Mouse (Mus musculus) B cell, adult (primary cell): ENCODE results near the gene Ifi27l2a. TPM values are rescaled to one million over a fixed set of nuclear protein-coding genes. Genes with fewer than 3 reads are reported as not detected.

Experiments used
- total RNA-seq: library from RNA; stranded (reverse); gene quantifications from 4 replicates; pipeline ENCODE4 v1.2.4, GENCODE M21; 2023; ENCODE audit not compliant: inconsistent age

Ifi27l2a gene
- total RNA-seq = 158 to 357 TPM (median 229 TPM) in 4 replicates

DNA sequence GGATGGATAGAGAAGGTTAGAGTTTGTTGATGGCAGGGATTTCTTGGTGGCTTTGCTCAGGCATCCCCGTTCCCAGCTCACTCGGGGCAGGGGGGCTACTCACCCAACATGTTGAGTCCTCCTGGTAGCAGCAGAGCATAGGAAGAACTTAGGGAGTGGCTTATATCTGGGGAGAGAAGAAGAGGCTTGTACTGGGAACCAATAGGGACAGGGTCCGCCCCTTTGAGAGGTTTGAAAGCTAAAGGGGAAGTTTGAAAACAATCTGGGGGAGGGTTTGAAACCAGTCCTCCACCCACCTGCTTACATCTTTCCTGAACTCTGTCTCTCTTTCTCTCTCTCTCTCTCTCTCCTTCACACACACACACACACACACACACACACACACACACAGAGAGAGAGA lies at the start of gene Ifi27l2a:
Ifi27l2a (minus strand) TSS at position 157 of the 400 bp plus-strand sequence.

DNA sequence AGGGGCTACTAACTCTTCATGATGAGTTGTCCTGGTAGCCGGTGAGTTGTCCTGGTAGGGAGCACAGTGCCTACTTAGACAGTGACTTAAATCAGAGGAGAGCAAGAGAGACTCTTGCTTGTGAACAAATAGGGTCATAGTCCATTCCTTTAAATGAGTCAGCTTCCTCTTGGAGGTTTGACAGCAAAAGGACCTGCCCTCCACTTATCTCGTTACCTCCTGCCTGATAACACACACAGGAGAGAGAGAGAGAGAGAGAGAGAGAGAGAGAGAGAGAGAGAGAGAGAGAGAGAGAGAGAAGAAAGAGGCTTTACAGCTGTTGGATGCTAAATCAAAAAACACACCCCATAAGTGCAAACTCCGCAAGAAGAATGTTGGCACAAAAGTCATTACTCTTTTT lies 13.7 kb upstream of the Ifi27l2a start, which contains the start of gene Ifi27l2b:
Ifi27l2b (minus strand) TSS at position 84 of the 400 bp plus-strand sequence.

DNA sequence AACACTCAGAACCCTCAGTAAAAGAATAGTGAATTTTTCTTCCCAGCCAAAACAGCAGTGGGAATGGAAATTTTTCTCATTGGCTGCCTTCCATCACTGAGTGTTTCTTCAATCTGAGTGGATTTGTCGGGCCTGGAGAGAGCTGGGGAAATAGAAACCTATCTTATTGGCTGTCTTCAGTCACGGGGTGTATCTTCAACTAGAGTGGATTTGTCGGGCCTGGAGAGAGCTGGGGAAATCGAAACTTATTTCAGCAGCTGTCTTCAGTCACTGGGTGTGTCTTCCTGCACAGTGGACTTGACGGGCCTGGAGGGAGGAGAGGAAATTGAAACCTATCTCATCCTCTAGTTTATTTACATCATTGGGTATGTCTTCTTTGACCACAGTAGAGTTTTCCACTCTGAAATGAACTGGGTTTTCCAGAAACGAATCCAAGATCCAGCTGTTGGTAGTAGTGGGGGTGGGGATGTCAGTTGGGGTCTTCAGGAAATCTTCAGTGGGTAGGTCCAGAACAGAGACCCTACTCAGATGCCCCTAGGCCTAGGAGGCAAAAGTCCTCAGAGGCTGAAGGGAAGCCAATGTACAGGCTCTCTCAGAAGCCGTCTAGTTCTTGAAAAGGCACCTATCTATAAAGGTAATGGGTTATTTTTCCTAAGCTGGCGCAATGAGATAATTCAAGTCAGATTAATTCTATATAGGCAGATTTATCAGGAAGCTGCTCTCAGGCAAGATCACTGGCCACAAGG lies 9.3 kb downstream of the Ifi27l2a start, which contains the start of gene Ifi27:
Ifi27 (plus strand) TSS at position 226 of the 746 bp plus-strand sequence.

GRCm38 (mm10) chr12:103425729-103426470 lies 17.6 kb downstream of the Ifi27l2a start, which contains the start of gene Ddx24:
Gene Ddx24 (minus strand): TSS chr12:103425830.

DNA sequence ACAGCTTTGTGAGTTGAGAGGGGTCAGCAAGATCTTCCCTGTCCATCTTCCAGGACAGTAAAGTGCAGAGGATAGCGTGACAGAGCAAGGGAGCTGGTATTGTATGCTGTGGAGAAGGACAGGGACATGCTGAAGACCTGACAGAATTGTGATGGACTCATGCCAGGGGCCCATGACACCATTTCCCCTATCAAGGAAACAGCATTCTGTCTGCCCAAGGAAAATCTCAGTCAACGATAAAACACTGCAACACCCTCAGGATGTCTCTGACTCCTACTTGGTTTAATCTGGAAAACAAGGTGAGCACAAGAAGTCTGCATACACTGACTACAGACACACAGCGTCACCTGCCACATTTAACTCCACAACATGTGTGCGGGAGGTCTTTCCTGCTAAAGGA lies 35.8 kb downstream of the Ifi27l2a start, which contains the start of gene 9330161L09Rik:
9330161L09Rik (minus strand) TSS at position 101 of the 400 bp plus-strand sequence.

Other genes starting within 250 kb of the Ifi27l2a start
- not detected in 4 replicates for gene Prima1, start 201.5 kb downstream of the Ifi27l2a start, total RNA-seq
- gene Fam181a, start 132.7 kb downstream of the Ifi27l2a start, total RNA-seq = not detected in 4 replicates
- 21.5 to 27.4 TPM (median 24.2 TPM) in 4 replicates for gene Asb2, start 87.7 kb downstream of the Ifi27l2a start, total RNA-seq
- gene Otub2, start 55.0 kb downstream of the Ifi27l2a start, total RNA-seq = 5.0 to 6.9 TPM (median 5.7 TPM) in 4 replicates
- 9.6 to 11.3 TPM (median 10.4 TPM) in 4 replicates for gene 9330161L09Rik, start 35.9 kb downstream of the Ifi27l2a start, total RNA-seq
- gene Ddx24, start 17.9 kb downstream of the Ifi27l2a start, total RNA-seq = 224 to 256 TPM (median 230 TPM) in 4 replicates
- 87.5 to 131 TPM (median 117 TPM) in 4 replicates for gene Ifi27, start 9.5 kb downstream of the Ifi27l2a start, total RNA-seq
- not detected in 4 replicates for gene Ifi27l2b, start 13.5 kb upstream of the Ifi27l2a start, total RNA-seq
- 0.12 to 0.16 TPM in 2 of 4 replicates, not detected in the others for gene Ppp4r4, start 88.6 kb upstream of the Ifi27l2a start, total RNA-seq
- not detected in 4 replicates for gene Serpina10, start 187.8 kb upstream of the Ifi27l2a start, total RNA-seq
- gene Serpina6, start 213.5 kb upstream of the Ifi27l2a start, total RNA-seq = not detected in 4 replicates
- not detected in 4 replicates for gene Serpina16, start 232.5 kb upstream of the Ifi27l2a start, total RNA-seq